Mouse (Mus musculus): ENCODE measurements around the gene Aurkb. TPM values are rescaled to one million over a fixed set of nuclear protein-coding genes. Genes with fewer than 3 reads are reported as not detected.

Aurkb gene
- total RNA-seq (2023) = 10 to 100 TPM; 83.0 to 89.7 TPM

DNA sequence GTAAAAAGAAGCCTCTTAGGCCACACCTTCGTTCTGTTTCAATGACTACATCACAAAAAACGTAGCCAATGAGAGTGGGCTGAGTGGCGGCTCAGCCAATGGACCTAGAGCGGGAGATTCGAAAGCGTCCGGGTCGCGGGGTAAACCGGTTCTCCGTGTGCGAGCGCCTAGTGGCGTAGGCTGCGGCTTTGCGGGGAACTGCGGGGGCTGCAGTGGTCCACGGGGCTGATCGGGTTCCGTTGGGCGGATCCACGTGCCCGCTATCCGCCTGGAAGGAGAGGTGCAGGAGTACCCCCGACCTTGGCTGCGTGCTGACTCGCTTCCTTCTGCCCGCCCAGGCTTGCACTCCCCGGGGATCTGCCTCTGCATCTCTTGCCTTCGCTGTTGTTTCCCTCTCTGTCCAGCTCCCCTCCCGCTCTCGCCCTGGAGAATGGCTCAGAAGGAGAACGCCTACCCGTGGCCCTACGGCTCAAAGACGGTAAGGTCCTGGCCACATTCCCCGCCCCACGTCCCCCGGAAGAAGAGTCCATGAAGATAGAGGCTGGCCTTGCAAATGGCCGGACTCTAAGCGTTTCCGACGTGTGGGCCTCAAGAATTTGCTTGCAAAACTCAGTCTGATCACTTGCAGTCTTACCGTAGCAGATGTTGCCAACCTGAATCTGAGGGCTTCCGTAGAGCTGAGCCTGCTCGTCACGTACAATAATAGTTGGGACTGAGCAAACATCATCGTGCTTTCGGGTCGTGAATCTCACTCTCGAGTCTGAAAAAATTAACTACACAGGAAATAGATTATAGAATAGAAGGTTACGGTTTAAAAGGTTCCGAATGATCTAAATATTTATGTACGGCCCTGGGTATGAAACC is at the start of gene Aurkb:
Gene Aurkb (plus strand): TSS at position 117 of the 864 bp plus-strand sequence.

DNA sequence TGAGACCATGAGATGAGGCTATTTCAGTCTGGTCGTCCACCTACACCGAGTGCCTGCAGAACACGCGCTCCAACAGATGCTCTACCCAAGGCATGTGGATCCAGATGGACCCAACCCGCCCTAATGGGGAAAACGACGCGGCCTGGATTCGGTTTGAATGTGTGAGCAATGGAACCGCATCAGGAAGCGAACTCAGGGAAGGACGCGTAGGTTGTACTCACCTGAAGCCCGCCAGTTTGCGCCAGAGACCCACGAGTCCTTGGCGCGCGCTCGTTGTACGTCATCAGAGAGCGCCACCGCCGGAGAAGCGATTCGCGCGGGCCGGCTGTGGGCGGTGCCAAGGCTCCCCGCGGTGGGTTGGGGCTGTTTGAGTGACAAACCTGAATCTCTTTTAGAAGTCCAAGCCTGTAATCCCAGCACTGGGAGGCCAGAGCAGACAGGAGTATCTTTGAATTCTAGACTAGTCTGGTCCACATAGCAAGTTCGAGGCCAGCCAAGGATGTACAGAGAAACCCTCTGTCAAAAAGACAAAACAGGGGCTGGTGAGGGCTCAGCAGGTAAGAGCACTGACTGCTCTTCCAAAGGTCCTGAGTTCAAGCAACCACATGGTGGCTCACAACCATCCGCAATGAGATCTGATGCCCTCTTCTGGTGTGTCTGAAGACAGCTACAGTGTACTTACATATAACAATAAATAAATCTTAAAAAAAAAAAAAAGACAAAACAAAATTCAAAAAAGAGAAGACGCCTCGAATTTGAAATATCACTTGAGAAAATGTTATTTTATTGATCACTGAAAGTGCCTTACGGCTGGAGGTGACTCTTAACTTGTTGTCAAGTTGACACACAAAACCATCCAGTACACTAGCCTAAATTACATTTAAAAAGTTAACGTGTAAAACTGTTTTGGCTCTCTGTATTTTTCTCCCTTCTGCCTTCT is 37.0 kb upstream of the Aurkb start, which contains the start of gene Pfas:
Gene Pfas (minus strand): TSS at position 279 of the 940 bp plus-strand sequence.

DNA sequence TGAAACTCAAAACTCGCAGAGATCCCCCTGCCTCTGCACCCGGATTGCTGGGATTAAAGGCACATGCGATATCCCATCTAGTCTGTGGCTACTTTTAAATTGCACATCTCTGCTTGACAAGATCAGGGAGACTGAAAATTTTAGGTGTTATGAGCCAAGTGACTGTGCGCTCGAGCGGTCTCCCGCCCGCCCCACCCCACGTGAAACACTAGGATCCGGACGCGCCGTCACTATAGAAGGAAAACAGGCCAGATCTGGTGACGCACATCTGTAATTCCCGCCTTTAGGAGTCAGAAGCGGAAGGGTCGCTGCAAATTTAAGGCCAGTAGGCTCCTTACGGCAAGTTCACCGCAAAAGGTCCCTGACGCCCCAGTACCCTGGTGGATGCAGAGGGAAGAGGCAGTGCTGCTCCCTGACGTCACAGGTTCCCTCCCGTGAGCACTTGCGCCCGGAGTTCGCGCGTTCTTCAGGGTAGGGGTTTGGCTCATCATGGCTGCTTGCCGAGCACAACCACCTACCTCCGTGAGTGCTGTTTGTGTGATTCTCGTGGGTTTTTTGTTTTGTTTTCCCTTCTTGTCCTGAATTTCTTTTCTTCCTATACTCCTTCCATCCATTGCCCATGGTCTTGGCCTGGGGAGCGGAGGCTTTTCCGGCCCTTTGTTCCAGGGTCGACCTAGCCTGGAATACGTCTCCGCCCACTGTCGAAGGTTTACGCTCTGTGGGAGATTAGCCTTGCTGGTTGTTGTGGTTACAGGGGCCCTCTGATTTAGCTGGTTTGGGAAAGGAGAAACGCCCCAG is 29.6 kb upstream of the Aurkb start, which contains the start of gene Ctc1:
Gene Ctc1 (plus strand): TSS at position 268 of the 798 bp plus-strand sequence.

DNA sequence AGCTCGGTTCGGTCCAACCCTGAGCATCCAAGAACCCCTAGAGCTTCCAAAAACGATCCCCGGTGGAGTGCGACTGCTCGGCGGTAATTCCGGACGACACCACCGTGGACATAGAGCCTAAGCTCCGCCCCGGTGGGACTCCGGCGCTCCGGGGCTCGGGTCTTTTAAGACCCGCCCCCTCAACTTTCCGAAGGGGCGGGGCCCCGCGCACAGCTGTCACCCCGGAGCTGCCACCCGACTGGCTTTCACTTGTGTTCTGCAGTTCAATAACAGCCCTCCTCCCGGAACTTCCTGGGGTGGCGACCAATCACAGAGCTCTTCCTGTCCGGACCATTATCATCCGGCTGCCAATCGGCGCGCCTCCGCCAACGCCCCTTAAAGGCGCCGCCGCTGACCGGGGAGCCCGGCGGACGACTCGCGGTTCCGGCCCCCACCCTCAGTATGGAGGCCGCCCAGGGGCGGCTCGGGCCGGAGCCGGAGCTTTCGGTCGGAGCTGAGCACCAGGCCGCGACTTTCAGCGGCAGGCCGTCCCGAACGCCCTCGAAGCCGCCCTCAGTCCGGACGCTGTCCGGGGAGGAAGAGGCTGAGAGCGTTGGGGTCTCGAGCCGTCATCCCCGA is 14.0 kb downstream of the Aurkb start, which contains the start of gene Borcs6:
Gene Borcs6 (plus strand): TSS at position 361 of the 618 bp plus-strand sequence.

DNA sequence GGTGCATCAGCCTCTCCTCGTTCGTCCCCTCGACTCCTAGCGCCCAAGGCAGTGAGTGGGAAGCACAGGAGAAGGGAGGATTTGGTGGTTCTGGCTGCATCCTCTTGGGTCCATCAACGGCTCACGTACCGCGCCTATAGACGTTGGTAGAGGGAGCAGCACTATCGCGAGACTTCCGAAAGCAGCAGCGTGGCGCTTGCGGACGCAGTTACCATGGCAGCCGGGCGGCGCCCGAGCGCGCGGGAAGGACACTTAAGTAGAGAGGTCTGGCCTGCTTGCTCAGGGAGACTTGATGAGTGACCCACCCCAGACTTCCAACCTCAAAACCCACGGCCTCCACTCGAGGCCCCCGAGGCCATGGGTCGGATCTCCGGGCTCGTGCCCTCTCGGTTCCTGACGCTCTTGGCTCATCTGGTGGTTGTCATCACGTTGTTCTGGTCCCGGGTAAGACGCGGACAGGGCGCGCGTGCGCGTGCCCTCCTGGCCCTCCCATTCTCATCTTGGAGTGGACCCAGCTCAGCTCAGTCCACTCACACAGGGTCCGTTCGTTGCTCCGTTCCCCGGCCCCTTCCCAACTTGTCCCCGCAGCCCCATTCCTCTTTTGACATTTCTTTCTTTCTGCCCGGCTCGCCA is 25.3 kb downstream of the Aurkb start, which contains the start of gene Tmem107:
Gene Tmem107 (plus strand): TSS at position 217 of the 633 bp plus-strand sequence.

DNA sequence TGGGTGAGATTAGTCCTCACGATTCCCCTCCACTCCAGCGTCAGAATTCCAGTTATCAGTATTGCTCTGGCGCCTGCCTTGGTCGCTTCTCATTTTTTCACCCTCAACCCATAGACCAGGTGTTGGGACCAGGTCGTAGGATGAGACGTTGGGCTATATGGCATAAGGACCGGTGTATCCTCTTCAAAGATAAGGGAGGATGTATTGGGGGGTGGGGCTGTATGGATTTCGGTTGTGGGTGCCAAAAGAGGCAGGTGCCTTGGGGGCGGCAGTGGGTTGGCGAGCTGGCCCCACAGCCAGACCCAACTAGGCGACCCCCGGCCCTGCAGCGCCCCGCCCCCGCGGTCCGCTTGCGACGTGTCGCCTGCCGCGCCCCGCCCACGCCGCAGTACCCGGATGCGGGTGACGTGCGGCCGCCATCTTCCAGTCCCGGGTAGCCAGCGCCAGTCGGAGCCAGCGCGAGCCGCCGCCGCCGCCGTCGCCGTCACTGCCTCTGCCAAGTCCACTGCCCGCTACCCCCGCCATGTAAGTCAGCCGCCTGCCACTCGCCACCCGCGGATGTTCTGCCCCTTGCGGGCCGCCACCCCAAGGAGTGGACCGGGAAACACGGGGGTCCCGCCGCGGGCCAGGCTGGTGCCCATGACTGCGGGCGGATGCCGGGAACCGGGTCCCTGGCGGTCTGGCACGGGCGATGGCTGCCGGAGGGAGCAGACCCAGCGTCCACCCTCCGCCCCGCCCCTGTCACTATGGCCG is 42.8 kb downstream of the Aurkb start, which contains the start of gene Vamp2:
Gene Vamp2 (plus strand): TSS at position 388 of the 753 bp plus-strand sequence.

DNA sequence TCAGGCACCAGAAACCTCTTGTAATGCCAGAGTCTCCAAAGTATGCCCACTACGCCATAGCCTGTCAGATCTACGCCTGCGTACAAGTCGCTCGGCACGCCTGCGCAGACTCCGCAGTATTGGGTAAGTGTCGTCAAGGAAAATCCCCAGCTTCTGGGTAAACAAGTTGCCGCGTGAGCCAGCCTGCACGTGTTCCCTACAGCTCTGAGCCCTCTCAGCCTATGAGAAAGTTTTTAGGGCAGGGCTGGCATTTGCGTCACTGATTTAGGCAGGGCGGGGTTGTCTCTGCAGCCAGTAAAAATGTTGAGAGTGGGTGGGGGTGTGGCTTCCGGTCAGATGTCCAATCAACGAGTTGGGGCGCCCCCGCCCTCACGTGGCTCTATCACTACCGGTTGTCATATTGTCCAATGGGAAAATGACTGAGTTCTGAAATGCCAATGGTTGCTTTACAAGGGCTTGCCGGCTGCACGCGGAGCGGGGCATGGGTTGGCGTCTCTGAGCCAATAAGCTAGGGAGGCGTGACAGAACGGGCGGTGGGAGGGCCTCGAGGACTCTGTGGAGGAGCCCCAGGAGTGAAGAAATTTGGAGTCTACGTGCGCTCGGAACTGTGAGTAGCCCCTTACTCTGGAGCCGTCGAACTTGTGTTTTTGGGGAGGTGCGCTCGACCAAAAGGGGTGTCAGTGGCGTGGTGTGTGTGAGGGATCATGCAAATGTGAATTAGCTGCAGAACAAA is 49.4 kb downstream of the Aurkb start, which contains the start of gene Per1:
Gene Per1 (plus strand): TSS at position 521 of the 733 bp plus-strand sequence.

Other genes starting within 250 kb of the Aurkb start
- 100 to 1,000 TPM; 177 to 183 TPM for gene Ndel1, start 173.8 kb upstream of the Aurkb start, total RNA-seq (2023)
- gene Rnf222, start 157.1 kb upstream of the Aurkb start, total RNA-seq (2023) = not detected
- gene Rpl26, start 144.1 kb upstream of the Aurkb start, total RNA-seq (2023) = 100 to 1,000 TPM; 819 to 898 TPM
- not detected for gene Odf4, start 118.6 kb upstream of the Aurkb start, total RNA-seq (2023)
- gene Arhgef15, start 88.2 kb upstream of the Aurkb start, total RNA-seq (2023) = under 1 TPM in 1 of 2 experiments, not detected in 1; 0.18 TPM
- gene Slc25a35, start 77.5 kb upstream of the Aurkb start, total RNA-seq (2023) = 1 to 10 TPM; 2.2 to 2.8 TPM
- gene Rangrf, start 70.5 kb upstream of the Aurkb start, total RNA-seq (2023) = 1 to 10 TPM; 3.1 to 5.0 TPM
- gene Pfas, start 37.2 kb upstream of the Aurkb start, total RNA-seq (2023) = 10 to 100 TPM; 18.0 to 20.8 TPM
- 10 to 100 TPM; 30.6 to 33.8 TPM for gene Ctc1, start 29.7 kb upstream of the Aurkb start, total RNA-seq (2023)
- gene Borcs6, start 14.1 kb downstream of the Aurkb start, total RNA-seq (2023) = 10 to 100 TPM; 35.9 to 39.8 TPM
- gene Tmem107, start 25.2 kb downstream of the Aurkb start, total RNA-seq (2023) = 1 to 10 TPM; 2.6 to 6.6 TPM
- 100 to 1,000 TPM; 188 to 209 TPM for gene Vamp2, start 42.8 kb downstream of the Aurkb start, total RNA-seq (2023)
- gene Per1, start 49.6 kb downstream of the Aurkb start, total RNA-seq (2023) = 100 to 1,000 TPM; 327 to 350 TPM
- not detected for gene Hes7, start 74.8 kb downstream of the Aurkb start, total RNA-seq (2023)
- not detected for gene 9130213A22Rik, start 76.9 kb downstream of the Aurkb start, total RNA-seq (2023)
- gene Aloxe3, start 80.2 kb downstream of the Aurkb start, total RNA-seq (2023) = not detected
- not detected for gene Alox12b, start 111.3 kb downstream of the Aurkb start, total RNA-seq (2023)
- gene Alox8, start 152.2 kb downstream of the Aurkb start, total RNA-seq (2023) = under 1 TPM; 0.22 to 0.24 TPM
- gene Gucy2e, start 191.4 kb downstream of the Aurkb start, total RNA-seq (2023) = not detected

Measured in neutrophil, adult 59 days (primary cell).